Mouse (Mus musculus) MEL (cell line): ENCODE measurements around the gene Lmtk3.

Source experiments
- CTCF ChIP-seq, 3 experiments: IDR thresholded peaks in 2 of 3; conservative IDR thresholded peaks in 1 of 3; 2 replicates each; pipeline ENCODE4 v1.5.1; 2011 to 2012; ENCODE audit warnings: low read length in 3 of 3, low read depth in 2 of 3, mild to moderate bottlenecking in 2 of 3, improper control_type of control experiment in 1 of 3, inconsistent platforms in 1 of 3, mixed read lengths in 1 of 3, moderate library complexity in 1 of 3; ENCODE audit not compliant: control insufficient read depth in 1 of 3, insufficient read depth in 1 of 3, poor library complexity in 1 of 3, severe bottlenecking in 1 of 3
- E2F4 ChIP-seq: IDR thresholded peaks from 2 replicates; pipeline ENCODE4 v1.6.1; 2011; ENCODE audit warnings: low read depth, low read length, improper control_type of control experiment, borderline replicate concordance
- EP300 ChIP-seq, 2 experiments: IDR thresholded peaks; 2 replicates each; pipeline ENCODE4 v1.6.1; 2011; ENCODE audit warnings: improper control_type of control experiment in 2 of 2, low read length in 2 of 2, low read depth in 1 of 2, mild to moderate bottlenecking in 1 of 2
- JUND ChIP-seq: IDR thresholded peaks from 2 replicates; pipeline ENCODE4 v1.6.1; 2011; ENCODE audit warnings: low read depth, mild to moderate bottlenecking, improper control_type of control experiment, low read length
- NRF1 ChIP-seq: IDR thresholded peaks from 2 replicates; pipeline ENCODE4 v1.6.1; 2014; ENCODE audit warnings: low read depth, mild to moderate bottlenecking, inconsistent platforms, low read length, improper control_type of control experiment, moderate library complexity; ENCODE audit not compliant: poor library complexity, insufficient read depth, severe bottlenecking
- POLR2A ChIP-seq, 2 experiments: IDR thresholded peaks; 2 replicates each; pipeline ENCODE4 v1.6.1; 2011 to 2012; ENCODE audit warnings: low read length in 2 of 2, mild to moderate bottlenecking in 2 of 2, control low read depth in 1 of 2, improper control_type of control experiment in 1 of 2, low read depth in 1 of 2, moderate library complexity in 1 of 2; ENCODE audit not compliant: control insufficient read depth in 1 of 2, insufficient read depth in 1 of 2, poor library complexity in 1 of 2
- POLR2AphosphoS5 ChIP-seq: IDR thresholded peaks from 2 replicates; pipeline ENCODE4 v1.6.1; 2012; ENCODE audit warnings: low read depth, borderline replicate concordance, mild to moderate bottlenecking, inconsistent platforms, low read length, moderate library complexity, mixed read lengths
- SIN3A ChIP-seq: IDR thresholded peaks from 2 replicates; pipeline ENCODE4 v1.6.1; 2012; ENCODE audit warnings: low read length, improper control_type of control experiment, inconsistent platforms
- TAL1 ChIP-seq: IDR thresholded peaks from 2 replicates; pipeline ENCODE4 v1.6.1; 2012; ENCODE audit warnings: mild to moderate bottlenecking, inconsistent platforms, low read length, moderate library complexity, mixed read lengths
- TCF12 ChIP-seq: IDR thresholded peaks from 2 replicates; pipeline ENCODE4 v1.6.1; 2014; ENCODE audit warnings: low read depth, mild to moderate bottlenecking, inconsistent platforms, low read length, improper control_type of control experiment, moderate library complexity
- ZC3H11A ChIP-seq: IDR thresholded peaks from 2 replicates; pipeline ENCODE4 v1.6.1; 2012; ENCODE audit warnings: low read depth, mild to moderate bottlenecking, inconsistent platforms, low read length, improper control_type of control experiment
- ZKSCAN1 ChIP-seq: IDR thresholded peaks from 2 replicates; pipeline ENCODE4 v1.6.1; 2012; ENCODE audit warnings: low read depth, mild to moderate bottlenecking, inconsistent platforms, low read length, improper control_type of control experiment, moderate library complexity

GRCm38 (mm10) chr7:45786661-45787413, 3.3 kb downstream of the Lmtk3 start:
- TF ChIP-seq POLR2A (IDR thresholded peaks at IDR 0.05; ENCODE audit: control insufficient read depth in 1 of 2, insufficient read depth in 1 of 2, low read depth in 1 of 2, low read length in 2 of 2, poor library complexity in 1 of 2) = no peak
- no peak for TF ChIP-seq ZC3H11A
- TF ChIP-seq ZKSCAN1 = no peak
- TF ChIP-seq EP300 (IDR thresholded peaks at IDR 0.05; ENCODE audit: low read depth in 1 of 2, low read length in 2 of 2) = no peak
- TF ChIP-seq NRF1 = no peak
- no peak for TF ChIP-seq CTCF (IDR thresholded peaks at IDR 0.05 in 2 of 3, conservative IDR thresholded peaks at IDR 0.05 in 1 of 3; ENCODE audit: control insufficient read depth in 1 of 3, insufficient read depth in 1 of 3, low read depth in 2 of 3, low read length in 3 of 3, poor library complexity in 1 of 3, severe bottlenecking in 1 of 3)
- TF ChIP-seq TAL1 = no peak
- TF ChIP-seq SIN3A = no peak
- TF ChIP-seq POLR2AphosphoS5 = no peak
- TF ChIP-seq JUND = no peak
- no peak for TF ChIP-seq TCF12
- no peak for TF ChIP-seq E2F4
